Mouse (Mus musculus) G1E-ER4 (cell line): ENCODE measurements around the gene Acrbp. TPM values are rescaled to one million over a fixed set of nuclear protein-coding genes. Genes with fewer than 3 reads are reported as not detected.

Source experiments
- GATA1 ChIP-seq: IDR thresholded peaks from one replicate; pipeline ENCODE4 v1.8.0; 2012; ENCODE audit warnings: low read length, inconsistent platforms
- polyA plus RNA-seq: library from polyadenylated mRNA; stranded (reverse); fragments of >175 nt; gene quantifications from 2 replicates; pipeline ENCODE4 v1.2.3, GENCODE M21; 2012

Gene Acrbp
- 3.0 and 4.4 TPM in 2 replicates for polyA plus RNA-seq

GRCm38 (mm10) chr6:125049678-125050077, at the start of gene Acrbp:
Gene Acrbp (plus strand): TSS chr6:125049689.
- no peak for TF ChIP-seq GATA1

DNA sequence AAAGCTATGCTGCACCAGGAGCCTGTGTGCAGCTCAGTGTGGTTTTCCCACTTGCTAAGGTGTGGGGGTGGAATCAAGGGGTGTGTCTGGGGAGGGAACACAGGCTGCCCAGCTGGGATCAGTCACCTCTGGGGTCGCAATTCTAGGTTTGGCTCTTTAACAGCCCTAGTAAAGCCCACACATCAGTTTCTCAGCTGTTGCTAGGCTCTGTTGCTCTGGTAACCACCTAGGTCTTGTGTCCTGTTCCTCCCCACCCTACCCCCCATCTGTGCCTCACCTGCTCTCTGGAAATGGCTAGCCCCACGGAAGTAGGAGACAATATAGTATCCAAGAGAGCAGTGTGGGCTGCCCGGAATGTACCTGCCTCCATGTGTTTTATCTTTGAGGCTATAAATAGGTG, 45.8 kb upstream of the Acrbp start:
- no peak for TF ChIP-seq GATA1

DNA sequence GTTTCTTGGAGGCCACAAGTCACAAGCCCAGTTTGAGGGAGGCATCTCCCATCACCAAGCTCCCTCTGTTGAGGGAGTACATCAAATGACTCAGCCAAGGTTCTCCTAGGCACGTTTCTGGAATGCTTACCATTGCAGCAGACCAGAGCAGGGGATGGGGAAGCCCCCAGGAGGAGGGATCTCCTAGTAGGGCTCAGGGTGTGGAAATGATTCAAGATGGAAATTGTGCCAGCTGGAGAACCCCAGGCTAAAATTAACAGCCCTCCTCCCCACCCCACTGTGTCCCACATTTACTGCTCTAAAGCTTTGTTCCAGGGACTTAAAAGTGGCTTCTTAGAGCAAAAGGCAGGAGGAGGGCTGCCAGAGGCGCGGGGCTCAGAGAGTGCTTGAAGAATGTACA, 44.4 kb upstream of the Acrbp start:
- no peak for TF ChIP-seq GATA1

- no peak for TF ChIP-seq GATA1
Observed at GRCm38 (mm10) chr6:125008060-125008459, 41.4 kb upstream of the Acrbp start.

DNA sequence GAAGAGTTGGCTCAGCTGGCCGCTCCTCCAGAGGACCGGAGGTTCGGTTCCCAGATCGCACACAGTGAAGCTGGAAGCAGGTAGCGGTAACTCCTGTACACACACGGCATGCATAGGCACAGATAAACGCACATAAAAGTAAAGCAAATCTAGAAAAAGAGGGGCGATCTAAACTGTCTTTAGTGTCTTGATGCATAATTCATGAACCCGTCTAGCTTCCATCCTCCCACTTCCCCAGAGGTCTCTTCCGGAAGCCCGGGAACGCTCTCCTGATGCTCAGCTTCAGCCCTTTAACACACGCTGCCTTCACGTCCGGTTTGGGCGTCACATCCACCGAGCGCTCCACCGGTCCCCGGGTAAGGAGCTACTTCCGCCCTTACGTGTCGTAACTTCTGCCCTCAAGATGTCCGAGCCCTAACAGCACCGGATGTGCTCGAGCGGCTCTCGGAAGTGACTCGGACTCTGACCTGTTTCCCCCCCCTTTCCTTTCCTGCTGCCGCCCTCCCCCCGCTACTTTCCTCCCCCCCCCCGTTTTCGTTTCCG, 40.8 kb upstream of the Acrbp start:
- TF ChIP-seq GATA1: no peak

DNA sequence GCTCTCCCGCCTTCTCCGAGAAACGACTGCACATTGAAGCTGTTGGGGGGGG, 40.5 kb upstream of the Acrbp start, which contains the start of gene Zfp384:
TSS of gene Zfp384 (plus strand) at position 17 of the 52 bp plus-strand sequence.
- no peak for TF ChIP-seq GATA1

DNA sequence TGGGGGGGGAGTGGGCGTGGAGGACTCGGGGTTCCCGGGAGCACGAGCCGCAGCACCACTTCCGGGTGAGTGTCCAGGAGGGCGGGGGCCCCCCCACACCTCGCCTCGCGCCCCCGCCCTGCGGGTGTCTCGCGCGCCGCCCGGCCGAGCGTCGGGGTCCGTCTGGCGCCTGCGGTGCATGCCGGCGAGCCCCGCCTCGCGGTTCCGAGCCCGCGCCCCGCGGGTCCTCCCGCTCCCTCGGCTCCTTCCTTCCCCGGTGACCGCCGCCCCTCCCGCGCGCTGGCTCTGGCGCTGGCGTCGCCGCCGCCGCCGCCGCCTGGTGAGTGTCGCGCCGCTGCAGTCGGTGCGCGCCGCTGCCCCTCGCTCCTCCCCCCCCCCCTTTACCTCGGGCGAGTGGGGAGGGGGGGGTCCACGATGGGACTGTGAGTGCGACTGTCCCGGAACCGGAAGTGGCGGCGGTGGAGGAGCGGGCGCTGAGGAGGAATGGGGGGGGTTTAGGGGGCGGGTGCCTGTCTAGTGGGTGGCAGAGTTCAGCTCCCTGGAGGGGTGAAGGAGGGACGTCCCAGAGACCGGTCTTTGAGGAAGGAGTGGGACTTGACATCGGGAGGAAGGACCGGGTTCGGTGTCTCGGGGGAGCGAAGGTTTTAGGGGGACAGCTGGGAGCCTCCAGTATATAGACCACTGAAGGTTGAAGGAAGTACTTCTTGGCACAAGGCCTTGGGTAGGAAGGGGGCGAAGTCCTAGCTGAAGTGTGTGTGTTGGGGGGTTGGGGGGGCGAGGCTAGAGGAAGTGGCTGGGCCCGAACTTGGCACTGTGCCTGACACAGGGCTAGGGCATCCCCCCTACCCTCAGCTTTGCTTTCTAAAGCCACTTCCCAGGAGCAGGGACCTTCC, 40.1 kb upstream of the Acrbp start:
- TF ChIP-seq GATA1: no peak

DNA sequence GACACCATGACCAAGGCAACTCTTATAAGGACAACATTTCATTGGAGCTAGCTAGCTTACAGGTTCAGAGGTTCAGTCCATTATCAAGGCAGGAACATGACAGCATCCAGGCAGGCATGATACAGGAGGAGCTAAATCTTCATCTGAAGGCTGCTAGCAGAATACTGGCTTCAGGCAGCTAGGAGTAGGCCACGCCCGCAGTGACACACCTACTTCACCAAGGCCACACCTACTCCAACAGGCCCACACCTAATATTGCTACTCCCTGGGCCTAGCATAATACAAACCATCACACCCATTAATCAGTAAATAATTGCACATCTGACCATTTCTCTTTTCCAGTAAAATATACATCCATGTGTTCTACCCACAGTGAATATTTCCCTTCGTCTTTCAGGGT, 31.8 kb upstream of the Acrbp start:
- TF ChIP-seq GATA1: no peak

GRCm38 (mm10) chr6:125031604-125032003, 17.9 kb upstream of the Acrbp start:
- TF ChIP-seq GATA1: no peak

- TF ChIP-seq GATA1: no peak
Observed at GRCm38 (mm10) chr6:125038666-125039065, 10.8 kb upstream of the Acrbp start.

DNA sequence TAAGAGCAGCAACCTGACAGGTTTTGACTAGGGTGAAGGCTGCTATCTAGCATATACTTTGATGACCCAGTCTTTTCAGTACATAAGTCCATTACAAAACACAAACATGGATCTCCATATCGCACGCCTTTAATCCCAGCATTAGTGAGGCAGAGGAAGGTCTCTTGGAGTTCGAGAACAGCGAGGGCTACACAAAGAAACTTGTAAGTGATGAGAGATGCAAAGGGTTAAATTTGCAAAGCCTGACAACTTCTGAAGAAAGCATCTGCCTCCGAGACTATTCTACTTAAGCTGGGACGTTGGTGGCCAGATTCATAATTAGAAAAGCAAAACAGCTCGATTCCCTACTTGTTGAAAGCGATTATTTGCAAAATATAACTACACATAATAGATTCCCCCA, 10.4 kb upstream of the Acrbp start:
- no peak for TF ChIP-seq GATA1

GRCm38 (mm10) chr6:125039533-125040153, 9.8 kb upstream of the Acrbp start, which contains the start of gene Ing4:
Gene Ing4 (plus strand): TSS chr6:125039760.
- TF ChIP-seq GATA1: no peak

DNA sequence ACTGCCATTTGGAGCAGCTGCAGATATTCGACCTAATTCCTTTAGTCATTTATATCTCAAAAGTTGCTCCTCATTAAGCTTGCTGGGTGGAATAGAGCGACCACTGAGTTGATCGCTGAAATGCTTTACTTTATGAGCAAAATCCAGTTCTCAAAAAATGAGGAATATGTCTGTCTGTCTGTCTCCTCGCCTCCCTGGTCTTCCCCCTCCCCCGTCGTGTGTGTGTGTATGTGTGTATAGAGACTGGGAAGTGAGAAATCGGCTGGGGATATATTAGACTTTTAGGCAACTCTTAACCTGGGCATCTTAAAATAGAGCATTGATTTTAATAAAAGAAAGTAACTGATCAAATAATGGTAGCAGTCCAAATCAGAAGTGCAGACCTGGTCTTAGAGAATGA, 9.3 kb upstream of the Acrbp start:
- no peak for TF ChIP-seq GATA1

GRCm38 (mm10) chr6:125041047-125041446, 8.4 kb upstream of the Acrbp start:
- TF ChIP-seq GATA1: no peak

GRCm38 (mm10) chr6:125042081-125042480, 7.4 kb upstream of the Acrbp start:
- no peak for TF ChIP-seq GATA1

DNA sequence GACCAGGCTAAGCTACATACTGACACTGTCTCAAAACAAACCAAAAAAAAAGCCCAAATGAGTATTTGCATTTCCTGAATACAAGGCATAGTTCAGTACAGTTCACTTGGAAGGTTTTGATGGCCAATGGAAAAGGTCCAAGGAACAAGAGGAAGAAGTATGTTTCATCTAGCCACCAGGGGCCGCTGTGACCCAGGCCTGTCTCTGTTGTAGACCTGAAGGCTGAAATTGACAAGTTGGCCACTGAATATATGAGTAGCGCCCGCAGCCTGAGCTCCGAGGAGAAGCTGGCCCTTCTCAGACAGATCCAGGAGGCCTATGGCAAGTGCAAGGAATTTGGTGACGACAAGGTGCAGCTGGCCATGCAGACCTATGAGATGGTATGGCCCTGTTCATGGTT, 2.8 kb upstream of the Acrbp start:
- no peak for TF ChIP-seq GATA1

GRCm38 (mm10) chr6:125051237-125051636, 1.7 kb downstream of the Acrbp start:
- TF ChIP-seq GATA1: no peak

GRCm38 (mm10) chr6:125061493-125061892, 12.0 kb downstream of the Acrbp start:
- TF ChIP-seq GATA1: no peak
